Mouse (Mus musculus) liver, adult 2 months (tissue): ENCODE results near the gene Ubac2.

Experiments used
- CTCF ChIP-seq: fragments of 200-500 bp; IDR thresholded peaks from 2 replicates; pipeline ENCODE4 v1.5.1; 2011; ENCODE audit warnings: low read depth, low read length, control low read depth
- POLR2A ChIP-seq: fragments of 200-500 bp; IDR thresholded peaks from 2 replicates; pipeline ENCODE4 v1.6.1; 2011; ENCODE audit warnings: low read length, control low read depth; ENCODE audit not compliant: insufficient read depth; ENCODE audit errors: extremely low read depth

- TF ChIP-seq CTCF (no peak), POLR2A (no peak)
Observed at GRCm38 (mm10) chr14:121963251-121963941, 85.0 kb downstream of the Ubac2 start.
